Mouse (Mus musculus) intestine, postnatal 0 days (tissue): ENCODE data around the gene Dync1i2. TPM values are rescaled to one million over a fixed set of nuclear protein-coding genes. Genes with fewer than 3 reads are reported as not detected.

Experiments
- ATAC-seq: fragments of 200-750 bp; cut with Nextera tagmentation; 2 replicates; pipeline ENCODE4 v1.8.0; 2017; ENCODE audit warnings: mild to moderate bottlenecking, moderate TSS enrichment, moderate library complexity
- H3K27ac ChIP-seq: fragments of 300-500 bp; sonication (generic); 2 replicates; pipeline ENCODE4 v1.5.1; 2014; ENCODE audit warnings: mild to moderate bottlenecking, low read depth, low read length, moderate library complexity
- H3K27me3 ChIP-seq: fragments of 300-500 bp; sonication (generic); replicated peaks from 2 replicates; pipeline ENCODE4 v1.6.1; 2014; ENCODE audit warnings: low read length, mixed read lengths; ENCODE audit not compliant: control insufficient read depth, insufficient read depth
- H3K36me3 ChIP-seq: fragments of 300-500 bp; sonication (generic); 2 replicates; pipeline ENCODE4 v1.6.1; 2014; ENCODE audit warnings: mild to moderate bottlenecking, moderate library complexity; ENCODE audit not compliant: control insufficient read depth, insufficient read depth
- H3K4me1 ChIP-seq: fragments of 300-500 bp; sonication (generic); replicated peaks from 2 replicates; pipeline ENCODE4 v1.6.1; 2014; ENCODE audit warnings: antibody characterized with exemption, low read length, mixed read lengths; ENCODE audit not compliant: control insufficient read depth, insufficient read depth
- H3K4me2 ChIP-seq: fragments of 300-500 bp; sonication (generic); replicated peaks from 2 replicates; pipeline ENCODE4 v1.6.1; 2014; ENCODE audit warnings: low read depth, mild to moderate bottlenecking, moderate library complexity
- H3K4me3 ChIP-seq: fragments of 300-500 bp; sonication (generic); 2 replicates; pipeline ENCODE4 v1.5.1; 2014; ENCODE audit warnings: low read depth, low read length
- H3K9ac ChIP-seq: fragments of 300-500 bp; sonication (generic); 2 replicates; pipeline ENCODE4 v1.6.1; 2014; ENCODE audit warnings: mild to moderate bottlenecking, low read depth, low read length
- H3K9me3 ChIP-seq: fragments of 300-500 bp; sonication (generic); 2 replicates; pipeline ENCODE4 v1.6.1; 2016; ENCODE audit warnings: mixed run types; ENCODE audit not compliant: control insufficient read depth
- CTCF ChIP-seq: sonication (generic); IDR thresholded peaks from 2 replicates; pipeline ENCODE4 v1.5.1; 2016; ENCODE audit warnings: low read depth, mild to moderate bottlenecking, control low read depth, antibody characterized with exemption, moderate library complexity
- WGBS: fragments of 180-500 bp; shearing (Covaris S2); extraction: QIAGEN DNeasy Blood & Tissue Kit; methylation state at CpG from one replicate; pipeline ENCODE4 v1.1.7; 2014; 5-methylcytosine and 5-hydroxymethylcytosine counted together
- polyA plus RNA-seq: library from polyadenylated mRNA; unstranded; fragments of >200 nt; fragmentation: Nextera tagmentation; extraction: Ambion mirVana; gene quantifications from 2 replicates; pipeline ENCODE4 v1.2.1, GENCODE M21; 2015

The Dync1i2 gene
- polyA plus RNA-seq, 1 experiment from 2014 or later = 55.2 TPM

DNA sequence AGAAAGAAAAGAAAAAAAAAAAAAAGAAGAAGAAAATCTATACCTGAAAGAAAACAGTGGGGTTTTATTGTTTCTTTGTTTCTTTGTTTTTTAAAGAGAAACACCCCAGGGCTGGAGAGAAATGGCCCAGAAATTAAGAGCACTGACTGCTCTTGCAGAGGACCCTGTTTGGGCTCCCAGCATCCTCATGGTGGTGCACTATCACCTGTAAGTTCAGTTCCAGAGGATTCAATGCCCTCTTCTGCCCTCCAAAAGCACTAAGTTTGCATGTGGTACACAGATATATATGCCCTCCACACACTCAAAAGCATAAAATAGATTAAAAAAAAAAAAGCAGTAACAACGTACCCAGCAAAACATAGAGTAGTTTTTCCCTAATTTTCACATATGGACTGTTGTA lies 87.2 kb downstream of the Dync1i2 start:
- Histone ChIP-seq H3K27ac (no peak overlapping the region), H3K27me3 (no peaks in the 10 kb centered on the region), H3K36me3 (no peaks in the 10 kb centered on the region; the same call in 1 of the 2 replicates), H3K4me1 (no peaks in the 10 kb centered on the region), H3K4me3 (no peak overlapping the region), H3K9ac (no peak overlapping the region), H3K9me3 (no peaks in the 10 kb centered on the region), H3K4me2 (no peak overlapping the region)
- no peak for ATAC-seq
- 97% methylated on average over 1 of the region's 1 CpGs for WGBS
- TF ChIP-seq CTCF = no peak

DNA sequence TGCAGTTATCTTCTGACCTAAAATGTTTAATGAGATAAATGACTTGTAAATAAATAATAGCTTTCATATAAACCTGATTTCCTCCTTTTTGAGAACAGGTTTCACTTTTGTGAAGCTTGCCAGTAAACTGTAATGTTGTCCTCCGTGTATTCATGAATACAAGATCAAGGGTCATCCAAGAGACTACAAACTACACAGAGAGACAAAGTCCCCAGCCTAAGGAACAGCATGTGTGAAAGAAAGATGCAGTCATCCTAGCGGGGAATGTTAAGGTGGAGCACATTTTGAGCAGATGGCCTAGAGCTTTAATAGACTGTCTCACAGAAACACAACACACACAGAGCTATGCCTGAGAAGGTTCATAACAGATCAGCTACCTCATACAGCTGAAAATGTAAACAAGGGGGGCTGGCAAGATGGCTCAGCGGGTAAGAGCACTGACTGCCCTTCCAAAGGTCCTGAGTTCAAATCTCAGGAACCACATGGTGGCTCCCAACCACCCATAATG lies 90.7 kb downstream of the Dync1i2 start:
- H3K27ac ChIP-seq = no peak overlapping the region
- H3K4me1 ChIP-seq = no peaks in the 10 kb centered on the region
- TF ChIP-seq CTCF = no peak
- no peaks in the 10 kb centered on the region; the same call in 1 of the 2 replicates for H3K36me3 ChIP-seq
- no peak overlapping the region for H3K4me2 ChIP-seq
- ATAC-seq = peak; percentile 67
- no peaks in the 10 kb centered on the region for H3K27me3 ChIP-seq
- WGBS = 40% methylated on average over 3 of the region's 3 CpGs
- H3K4me3 ChIP-seq = no peak overlapping the region
- H3K9ac ChIP-seq = no peak overlapping the region
- H3K9me3 ChIP-seq = no peaks in the 10 kb centered on the region

DNA sequence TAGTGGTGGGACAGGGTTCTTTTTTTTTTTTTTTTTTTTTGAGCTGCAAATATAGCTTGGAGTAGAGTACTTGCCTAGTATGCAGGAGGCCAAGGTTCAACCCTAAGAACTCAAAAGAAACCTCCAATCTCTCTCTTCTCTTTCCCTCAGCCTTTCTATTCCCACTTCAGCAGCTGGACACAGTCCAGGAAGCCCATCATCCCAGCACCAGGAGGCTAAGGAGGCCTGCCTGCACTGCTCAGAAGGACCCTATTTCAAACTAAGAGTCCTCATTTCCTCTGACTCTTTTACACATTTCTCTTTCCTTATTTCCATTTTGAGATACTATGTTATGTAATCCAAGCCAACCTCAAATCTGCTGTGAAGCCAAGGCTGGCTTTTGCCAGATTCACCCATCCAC lies 91.7 kb downstream of the Dync1i2 start:
- Histone ChIP-seq H3K4me1 (no peaks in the 10 kb centered on the region), H3K9me3 (no peaks in the 10 kb centered on the region), H3K36me3 (no peaks in the 10 kb centered on the region), H3K4me3 (no peak overlapping the region), H3K27ac (no peak overlapping the region), H3K9ac (no peak overlapping the region), H3K4me2 (no peak overlapping the region), H3K27me3 (no peaks in the 10 kb centered on the region)
- no peak for ATAC-seq
- TF ChIP-seq CTCF = no peak

DNA sequence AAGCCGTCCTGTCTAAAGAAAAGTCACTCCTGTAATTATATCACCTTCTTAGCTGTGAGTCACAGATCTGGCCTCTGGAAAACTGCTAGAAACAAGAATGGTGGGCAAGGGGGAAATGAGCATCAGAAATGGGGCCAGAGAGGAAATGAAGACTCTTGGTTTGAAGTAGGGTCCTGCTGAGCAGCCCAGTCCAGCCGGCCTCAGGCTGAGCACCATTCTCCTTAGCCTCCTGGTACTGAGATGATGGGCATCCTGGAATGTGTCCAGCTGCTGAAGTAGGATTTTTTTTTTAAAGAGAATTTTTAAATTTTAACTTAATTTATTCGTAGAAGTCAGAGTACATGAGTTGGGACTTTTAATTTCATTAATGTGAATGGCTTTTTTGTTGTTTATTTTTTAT lies 93.3 kb downstream of the Dync1i2 start:
- Histone ChIP-seq H3K27me3 (no peaks in the 10 kb centered on the region), H3K4me1 (no peaks in the 10 kb centered on the region), H3K9me3 (no peaks in the 10 kb centered on the region), H3K4me2 (no peak overlapping the region), H3K9ac (no peak overlapping the region), H3K27ac (no peak overlapping the region), H3K4me3 (no peak overlapping the region), H3K36me3 (no peaks in the 10 kb centered on the region)
- WGBS = 49% methylated on average over 3 of the region's 3 CpGs
- no peak for TF ChIP-seq CTCF
- ATAC-seq = no peak

DNA sequence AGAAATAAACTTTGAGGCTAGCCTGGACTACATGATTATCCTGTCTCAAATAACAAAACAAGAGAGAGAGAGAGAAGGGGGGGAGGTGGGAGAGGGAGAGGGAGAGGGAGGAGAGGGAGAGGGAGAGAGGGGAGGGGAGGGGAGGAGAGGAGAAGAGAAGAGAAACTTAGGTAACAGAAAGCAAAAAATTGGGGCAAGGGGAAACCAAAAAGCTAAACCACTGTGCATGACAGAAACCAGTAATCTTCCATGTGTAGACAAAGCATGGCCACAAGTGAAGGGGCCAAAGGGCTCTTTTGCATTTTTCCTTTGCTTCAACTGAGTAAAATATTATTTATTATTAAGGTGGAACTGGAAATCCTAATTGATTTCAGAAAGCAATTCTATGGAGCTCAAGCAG lies 94.9 kb downstream of the Dync1i2 start:
- Histone ChIP-seq H3K27me3 (no peaks in the 10 kb centered on the region), H3K4me1 (no peaks in the 10 kb centered on the region), H3K4me2 (no peak overlapping the region), H3K9me3 (no peaks in the 10 kb centered on the region), H3K4me3 (no peak overlapping the region), H3K36me3 (peaks cover 5% of the 10 kb centered on the region; the same call in 1 of the 2 replicates), H3K9ac (no peak overlapping the region), H3K27ac (no peak overlapping the region)
- ATAC-seq = no peak
- TF ChIP-seq CTCF = no peak

DNA sequence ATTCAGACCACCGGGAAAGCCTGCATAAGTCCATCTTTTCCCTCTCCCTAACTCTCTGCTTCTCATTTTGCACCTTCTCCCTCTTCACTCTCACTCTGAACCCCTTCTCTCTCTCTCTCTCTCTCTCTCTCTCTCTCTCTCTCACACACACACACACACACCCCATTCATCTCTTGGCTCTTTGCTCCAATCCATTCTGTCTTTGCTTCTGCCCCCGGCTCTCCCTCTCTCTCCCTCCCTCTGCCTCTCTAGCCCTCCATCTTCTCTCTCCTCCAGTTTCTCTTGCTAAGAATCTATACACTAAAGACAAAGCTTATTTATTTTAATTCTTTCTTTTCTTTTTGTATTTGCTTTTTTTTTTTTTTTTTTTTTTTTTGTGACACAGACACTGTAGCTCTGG lies 98.2 kb downstream of the Dync1i2 start:
- Histone ChIP-seq H3K27me3 (no peaks in the 10 kb centered on the region), H3K9ac (no peak overlapping the region), H3K4me3 (no peak overlapping the region), H3K27ac (no peak overlapping the region), H3K4me1 (no peaks in the 10 kb centered on the region), H3K36me3 (peaks cover 14% of the 10 kb centered on the region; the same call in 1 of the 2 replicates), H3K9me3 (no peaks in the 10 kb centered on the region), H3K4me2 (no peak overlapping the region)
- TF ChIP-seq CTCF = no peak
- ATAC-seq = no peak
- 79% methylated on average over 2 of the region's 2 CpGs for WGBS

DNA sequence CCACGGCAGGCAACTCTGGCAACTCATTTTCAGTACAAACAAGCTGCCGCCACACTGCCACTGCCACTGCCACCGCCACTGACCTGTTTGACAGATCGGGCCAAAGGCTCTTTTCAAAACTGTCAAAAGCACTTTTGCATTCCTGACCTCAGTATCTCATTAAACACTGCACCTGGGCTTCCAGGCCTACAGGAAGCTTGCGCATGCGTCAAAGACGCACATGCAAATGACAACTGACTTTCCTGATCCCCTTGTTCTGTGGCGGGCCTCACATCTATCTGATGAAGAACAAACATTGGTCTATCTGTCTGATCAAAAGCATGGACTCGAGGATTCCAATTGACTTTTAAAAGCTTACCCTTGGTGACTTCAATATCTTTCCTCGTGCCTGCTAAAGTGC lies 100.6 kb downstream of the Dync1i2 start:
- Histone ChIP-seq H3K4me3 (no peak overlapping the region), H3K9ac (no peak overlapping the region), H3K9me3 (no peaks in the 10 kb centered on the region), H3K4me1 (no peaks in the 10 kb centered on the region), H3K27ac (no peak overlapping the region), H3K27me3 (no peaks in the 10 kb centered on the region), H3K36me3 (peaks cover 14% of the 10 kb centered on the region; the same call in 1 of the 2 replicates), H3K4me2 (no peak overlapping the region)
- TF ChIP-seq CTCF = no peak
- 54% methylated on average over 10 of the region's 10 CpGs for WGBS
- ATAC-seq = no peak

Other genes with a start within 250 kb of the Dync1i2 start
- gene Dcaf17, start 156.4 kb upstream of the Dync1i2 start, polyA plus RNA-seq = 17.4 and 19.3 TPM in 2 replicates
- 5.9 and 6.0 TPM in 2 replicates for gene Mettl8, start 156.1 kb upstream of the Dync1i2 start, polyA plus RNA-seq
- gene Cybrd1, start 93.8 kb upstream of the Dync1i2 start, polyA plus RNA-seq = 7.1 and 7.7 TPM in 2 replicates
- 14.7 and 14.9 TPM in 2 replicates for gene Slc25a12, start 156.0 kb downstream of the Dync1i2 start, polyA plus RNA-seq
- gene Hat1, start 177.3 kb downstream of the Dync1i2 start, polyA plus RNA-seq = 39.4 and 39.6 TPM in 2 replicates
- 13.5 and 15.6 TPM in 2 replicates for gene Metap1d, start 241.6 kb downstream of the Dync1i2 start, polyA plus RNA-seq